Mouse (Mus musculus) hematopoietic stem cell, adult 5-6 weeks (primary cell): ENCODE measurements around the gene Fam129a. TPM values are rescaled to one million over a fixed set of nuclear protein-coding genes. Genes with fewer than 3 reads are reported as not detected.

Experiments used
- ATAC-seq, 2 experiments: fragments of 125-278 bp in 1 of 2; replicated peaks in 1 of 2; 2 replicates each; pipeline ENCODE4 v1.8.0; 2016 to 2017; ENCODE audit warnings: inconsistent platforms in 2 of 2, mild to moderate bottlenecking in 2 of 2, moderate number of reproducible peaks in 2 of 2, low read depth in 1 of 2, moderate TSS enrichment in 1 of 2; ENCODE audit not compliant: low FRiP score in 2 of 2, poor library complexity in 2 of 2, severe bottlenecking in 2 of 2, insufficient read depth in 1 of 2, low TSS enrichment in 1 of 2
- total RNA-seq: library from RNA; stranded (forward); fragments of 172-1452, 232-1000 nt; gene quantifications from 2 replicates; pipeline ENCODE4 v1.2.3, GENCODE M21; 2017

Fam129a gene
- total RNA-seq, 1 experiment from 2014 or later, result 17.7 TPM

DNA sequence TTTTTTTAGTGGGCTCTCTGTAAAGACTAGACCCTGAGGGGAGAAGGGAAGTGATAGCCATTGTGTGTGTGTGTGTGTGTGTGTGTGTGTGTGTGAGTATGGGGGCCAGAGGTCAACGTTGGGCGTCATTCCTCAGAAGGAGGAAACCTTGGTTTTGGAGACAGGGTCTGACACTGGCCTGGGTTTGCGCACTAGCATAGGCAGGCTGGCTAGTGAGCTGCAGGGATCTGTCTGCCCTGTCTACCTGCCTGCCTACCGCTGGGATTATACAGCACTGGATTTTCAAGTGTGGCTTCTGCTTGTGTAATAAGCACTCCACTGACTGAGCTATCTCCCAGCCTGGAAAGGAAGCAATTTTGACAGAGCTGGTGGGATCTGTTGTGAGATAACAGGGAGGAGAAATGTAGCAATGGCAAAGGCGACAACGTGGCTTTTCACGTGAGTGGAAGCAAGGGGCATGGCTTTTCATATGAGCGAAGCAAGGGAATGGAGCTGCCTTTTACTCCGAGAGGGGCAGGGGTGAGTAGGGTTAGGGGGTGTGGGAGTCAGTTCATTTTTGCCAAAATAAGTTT is 66.5 kb downstream of the Fam129a start:
- ATAC-seq, result no peak; a peak in 1 of 4 replicates

DNA sequence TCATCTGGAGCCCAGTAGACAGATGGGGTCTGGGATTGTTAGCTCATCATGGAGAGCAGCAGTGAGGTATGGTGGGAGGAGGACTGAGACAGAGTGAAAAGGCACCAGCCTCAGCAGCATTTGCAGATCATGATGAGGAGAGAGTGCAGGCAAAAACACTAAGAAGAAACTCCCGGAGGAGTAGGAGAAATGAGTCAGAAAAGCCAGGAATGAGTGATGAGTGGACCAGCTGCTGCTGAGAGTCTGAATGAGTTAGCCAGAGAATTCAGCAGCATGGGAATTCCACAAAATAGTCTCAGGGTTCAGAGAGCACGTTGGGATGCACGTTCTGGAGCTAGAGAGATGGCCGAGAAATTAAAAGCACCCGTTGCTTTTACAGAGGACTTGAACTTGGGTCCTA is 67.4 kb downstream of the Fam129a start:
- ATAC-seq, result no peak

DNA sequence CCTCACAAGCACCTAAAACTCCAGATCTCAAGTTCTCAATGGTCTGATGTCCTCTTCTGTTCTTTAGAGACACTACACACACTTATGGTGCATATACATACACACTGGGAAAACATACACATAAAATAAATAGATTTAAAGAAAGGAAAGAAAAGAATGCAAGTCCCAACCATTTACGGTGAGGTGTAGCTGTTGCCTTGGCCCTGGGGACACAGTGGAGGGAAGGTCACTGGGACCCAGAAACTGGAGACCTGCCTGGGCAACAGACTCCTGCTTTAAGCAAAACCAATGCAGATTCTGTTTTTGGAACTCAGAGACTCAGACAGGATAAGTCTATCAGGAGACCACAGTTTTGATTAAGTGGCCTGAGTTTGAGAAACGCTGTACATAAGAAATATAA is 67.8 kb downstream of the Fam129a start:
- no peak for ATAC-seq

DNA sequence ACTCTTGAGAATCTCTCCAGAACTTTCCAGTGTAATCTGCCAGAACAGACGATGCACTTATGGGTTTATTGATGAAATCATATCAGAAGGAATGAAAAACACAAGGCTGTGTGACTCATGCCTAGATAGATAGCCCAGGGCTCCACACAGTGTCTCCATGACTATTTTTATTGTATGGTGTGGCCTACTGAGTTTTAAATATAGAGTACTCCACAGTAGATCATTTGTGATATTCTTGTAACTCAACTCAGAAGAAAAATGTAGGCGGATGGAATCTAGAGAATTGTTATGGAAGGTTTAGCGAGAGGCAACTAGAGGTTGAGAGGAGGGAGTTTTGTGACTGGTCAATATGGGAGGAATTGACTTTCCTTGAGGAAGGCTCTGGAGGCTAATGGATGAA is 75.4 kb downstream of the Fam129a start:
- ATAC-seq, result no peak

DNA sequence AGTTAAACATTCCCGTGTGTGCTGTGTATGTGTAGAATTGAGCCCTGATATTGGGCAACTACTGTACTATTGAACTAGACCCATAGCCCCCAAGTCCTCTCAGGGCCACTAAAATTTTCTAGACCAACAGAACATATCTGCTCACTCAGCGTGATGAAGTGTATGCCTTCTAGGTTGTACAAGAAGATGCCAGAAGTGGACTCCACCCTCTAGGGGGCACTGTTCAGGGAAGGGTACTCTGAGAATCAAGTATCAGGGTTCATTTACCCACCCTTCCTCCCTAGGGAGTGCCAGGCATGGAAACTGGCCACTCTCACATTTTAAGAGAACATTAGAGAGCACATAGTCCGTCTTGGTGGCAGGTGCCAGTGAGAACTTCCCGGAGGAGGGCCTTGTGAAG is 77.1 kb downstream of the Fam129a start:
- no peak for ATAC-seq

DNA sequence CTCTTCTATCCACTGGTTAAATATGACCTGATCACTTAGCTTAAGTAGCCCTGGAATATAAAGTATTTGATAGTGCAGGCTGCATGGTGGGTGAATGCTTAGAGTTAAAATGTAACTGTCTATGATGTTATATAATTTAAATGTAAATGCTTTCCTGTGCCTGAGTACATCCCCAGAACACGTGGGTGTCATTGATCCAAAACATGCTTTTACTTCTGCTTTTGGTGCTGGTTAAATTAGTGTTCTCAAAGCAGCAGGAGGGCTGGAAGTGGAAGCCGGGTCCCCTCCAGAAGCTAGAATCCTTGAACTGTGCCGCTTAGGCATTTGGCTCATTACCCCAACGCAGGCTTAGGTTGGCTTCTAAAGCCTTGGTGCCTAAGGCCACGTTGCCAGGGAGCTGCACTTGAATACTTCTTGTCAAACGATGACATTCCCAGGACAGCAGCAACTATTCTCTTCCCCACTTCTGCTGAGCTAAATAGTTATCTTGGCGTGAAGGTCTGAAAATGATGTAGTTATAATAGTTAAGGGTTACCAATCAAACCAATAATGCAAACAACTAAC is 86.1 kb downstream of the Fam129a start:
- peak in 1 of 2 experiments; percentile 21; a peak in 2 of 4 replicates for ATAC-seq

DNA sequence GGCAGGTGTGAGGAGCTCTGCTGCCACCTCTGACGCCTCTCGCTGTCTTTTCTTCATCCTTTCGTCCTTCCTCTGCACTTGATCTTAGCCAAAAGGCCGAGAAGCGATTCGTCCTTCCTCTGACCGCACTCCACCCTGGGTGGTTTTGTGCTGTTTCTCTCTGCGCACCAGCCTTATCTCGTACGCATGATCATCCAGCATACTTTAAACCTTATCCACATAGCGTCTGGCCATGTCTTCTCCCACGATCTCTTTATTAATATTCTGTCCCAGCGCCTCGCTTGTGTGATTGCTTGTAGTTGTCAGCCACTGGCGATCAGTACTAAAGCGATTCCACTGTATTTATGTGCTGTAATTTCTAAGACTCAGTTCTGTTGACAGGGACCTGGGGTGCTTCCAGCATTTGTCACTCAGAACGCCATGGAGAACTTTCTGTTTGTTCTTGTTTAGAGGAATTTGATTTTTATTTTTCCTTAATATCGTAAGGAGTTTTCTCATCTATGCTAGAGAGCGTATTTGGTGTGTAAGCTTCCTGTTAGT is 87.4 kb downstream of the Fam129a start:
- ATAC-seq, result no peak

DNA sequence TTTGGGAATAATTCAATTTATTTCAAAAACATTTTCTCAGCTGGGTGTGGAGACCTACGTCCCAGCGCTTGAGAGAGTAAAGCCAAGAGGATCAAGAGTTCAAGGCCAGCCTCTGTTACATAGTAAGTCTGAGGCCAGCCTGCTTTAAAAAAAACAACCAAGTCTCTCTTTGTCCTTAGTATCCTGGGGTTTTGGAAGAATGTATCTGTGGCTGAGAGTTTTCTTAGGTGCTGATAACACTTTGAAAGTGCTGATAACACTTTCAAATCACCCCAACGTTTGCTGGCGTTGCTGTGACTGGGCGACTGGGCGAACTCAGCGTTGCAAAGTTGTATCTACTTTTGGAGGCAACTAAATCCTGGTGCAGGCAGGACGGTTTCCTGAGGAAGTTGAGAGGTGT is 88.7 kb downstream of the Fam129a start:
- ATAC-seq, result no peak

DNA sequence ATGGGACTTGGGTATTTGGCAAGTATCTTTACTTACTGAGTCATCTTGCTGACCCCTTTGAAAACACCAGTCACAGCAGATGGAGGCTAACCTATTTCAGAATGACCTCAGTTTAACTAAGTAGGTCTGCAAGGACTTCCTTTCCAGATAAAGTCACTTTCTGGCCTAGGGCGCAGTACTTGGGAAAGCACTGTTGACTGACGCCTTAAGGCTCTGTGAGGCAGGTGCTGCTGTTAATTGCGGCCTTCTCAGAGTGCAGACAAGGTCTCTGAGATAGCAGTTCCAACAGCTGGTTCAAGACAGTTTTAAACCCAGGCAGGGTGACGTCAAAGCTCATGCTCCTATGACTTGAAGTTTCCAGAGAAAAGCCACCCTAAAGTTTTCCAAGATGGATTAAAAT is 89.3 kb downstream of the Fam129a start:
- no peak for ATAC-seq

DNA sequence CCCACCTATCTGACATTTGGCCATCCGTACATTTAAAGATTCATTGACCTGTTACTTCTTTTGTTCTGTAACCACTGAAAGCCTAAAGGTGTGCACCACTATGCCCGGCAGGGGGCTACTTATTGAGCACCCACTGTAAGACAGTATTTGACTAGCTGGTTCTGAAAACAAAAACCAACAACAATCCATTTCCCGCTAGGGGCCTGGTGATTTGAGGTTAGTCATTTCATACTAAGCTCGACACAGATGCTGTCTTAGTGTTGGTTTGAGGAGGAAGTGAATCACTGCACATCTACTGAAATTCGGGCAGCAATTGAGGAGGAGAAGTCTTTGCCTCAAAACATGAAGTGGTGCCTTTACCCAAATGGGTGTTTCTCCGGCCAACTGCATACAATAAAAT is 89.9 kb downstream of the Fam129a start:
- 0 out of 4 replicates have a peak, but pooled peaks of 1 of the 2 experiments have one; percentile 22 for ATAC-seq

DNA sequence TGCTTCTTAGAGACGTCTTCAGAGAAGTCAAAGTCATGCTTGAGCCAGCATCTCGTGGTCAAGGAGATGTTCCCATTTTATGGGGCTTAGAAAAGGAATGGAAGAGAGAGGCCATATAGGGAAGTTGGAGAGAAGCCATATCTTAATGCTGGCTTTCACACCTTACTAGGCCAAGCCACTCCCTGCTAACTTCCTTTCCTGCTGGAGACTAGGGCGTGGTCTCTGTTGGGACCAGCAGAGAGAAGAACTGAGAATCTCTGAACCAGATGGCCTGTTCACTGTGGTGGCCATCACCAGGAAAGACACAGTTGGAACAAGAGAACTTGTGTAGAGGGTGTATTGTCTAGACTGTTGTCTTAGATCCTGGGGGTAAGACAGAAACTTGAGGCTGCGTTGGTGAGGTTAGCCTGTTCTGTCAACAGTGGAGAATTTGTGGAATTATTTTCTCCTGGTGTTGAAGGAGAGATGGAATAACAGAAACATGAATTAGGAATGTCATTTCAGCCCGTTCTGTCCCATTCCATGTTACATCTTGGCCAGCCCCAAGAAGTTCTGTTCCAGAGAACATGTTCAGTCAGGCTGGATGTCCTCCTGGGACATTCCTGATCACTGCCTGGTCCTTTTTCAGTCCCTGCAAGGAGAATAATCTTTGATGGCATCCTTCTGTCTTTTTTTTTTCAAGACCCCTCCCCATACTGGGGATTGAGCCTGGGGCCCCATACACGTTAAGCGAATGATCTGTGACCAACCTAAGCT is 90.9 kb downstream of the Fam129a start:
- ATAC-seq, result no peak

DNA sequence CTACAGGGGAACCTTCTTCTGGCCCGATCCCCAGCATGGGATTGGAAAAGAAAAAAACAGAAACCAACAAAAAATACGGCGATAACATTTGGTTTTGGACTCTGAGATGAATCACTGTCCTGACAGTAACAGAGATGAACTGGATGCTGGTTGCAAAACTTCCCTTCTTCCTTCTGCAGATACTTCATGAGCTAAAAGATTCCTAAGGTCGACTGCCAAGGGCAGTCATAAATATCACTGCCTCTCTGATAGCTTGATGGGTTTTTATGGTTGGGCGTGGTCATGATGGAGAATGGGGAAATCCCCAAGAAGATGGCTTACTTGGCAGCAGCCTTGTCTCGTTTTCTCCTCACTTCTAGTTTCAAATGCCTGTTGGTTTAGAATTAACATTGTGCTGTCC is 92.0 kb downstream of the Fam129a start:
- ATAC-seq, result no peak

DNA sequence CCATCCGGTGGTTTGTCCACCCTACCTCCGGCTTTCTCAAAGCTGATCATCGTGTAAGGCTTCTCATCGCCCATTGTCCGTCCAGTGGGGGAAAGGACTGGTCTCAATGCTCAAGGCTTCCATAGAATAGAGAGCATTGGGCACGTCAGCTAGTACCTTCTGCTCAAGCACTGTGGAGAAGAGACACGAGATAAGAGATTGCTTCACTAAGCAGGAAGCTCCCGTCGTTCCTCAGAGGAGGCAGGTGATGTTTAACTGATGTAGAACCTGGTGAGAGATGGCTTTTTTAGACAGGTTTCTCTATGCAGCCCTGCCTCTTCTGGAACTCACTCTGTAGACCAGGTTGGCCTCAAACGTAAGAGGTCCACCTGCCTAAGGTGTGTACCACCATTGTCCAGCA is 93.4 kb downstream of the Fam129a start:
- ATAC-seq, result no peak

DNA sequence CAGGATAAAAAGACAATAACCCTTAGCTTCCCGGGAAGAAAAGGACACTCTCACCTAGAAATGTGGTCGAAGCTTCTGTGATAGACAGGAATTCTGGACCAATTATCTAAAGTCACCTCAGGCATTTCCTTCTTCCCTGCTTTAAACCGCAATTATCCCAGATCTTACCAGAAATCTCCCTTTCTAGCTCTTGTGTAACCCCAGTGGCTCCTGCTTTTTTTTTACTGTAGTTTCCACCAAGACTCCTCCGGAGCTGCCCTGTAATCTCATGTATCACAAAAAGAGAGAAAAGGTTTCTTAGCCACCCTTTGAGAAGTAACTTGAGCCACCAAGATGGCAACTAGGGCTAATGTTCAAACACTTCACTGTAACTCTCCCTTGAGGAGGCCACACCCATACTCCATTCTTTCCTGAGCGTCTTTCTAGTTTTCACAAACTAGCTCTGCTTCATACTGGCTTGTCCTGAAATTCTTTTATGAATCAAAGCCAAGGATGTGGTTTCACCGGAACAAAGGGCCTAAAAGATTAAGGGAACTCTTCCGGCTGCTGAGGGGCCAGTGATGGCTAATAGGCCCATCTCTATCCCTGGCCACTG is 93.9 kb downstream of the Fam129a start:
- ATAC-seq, result no peak

DNA sequence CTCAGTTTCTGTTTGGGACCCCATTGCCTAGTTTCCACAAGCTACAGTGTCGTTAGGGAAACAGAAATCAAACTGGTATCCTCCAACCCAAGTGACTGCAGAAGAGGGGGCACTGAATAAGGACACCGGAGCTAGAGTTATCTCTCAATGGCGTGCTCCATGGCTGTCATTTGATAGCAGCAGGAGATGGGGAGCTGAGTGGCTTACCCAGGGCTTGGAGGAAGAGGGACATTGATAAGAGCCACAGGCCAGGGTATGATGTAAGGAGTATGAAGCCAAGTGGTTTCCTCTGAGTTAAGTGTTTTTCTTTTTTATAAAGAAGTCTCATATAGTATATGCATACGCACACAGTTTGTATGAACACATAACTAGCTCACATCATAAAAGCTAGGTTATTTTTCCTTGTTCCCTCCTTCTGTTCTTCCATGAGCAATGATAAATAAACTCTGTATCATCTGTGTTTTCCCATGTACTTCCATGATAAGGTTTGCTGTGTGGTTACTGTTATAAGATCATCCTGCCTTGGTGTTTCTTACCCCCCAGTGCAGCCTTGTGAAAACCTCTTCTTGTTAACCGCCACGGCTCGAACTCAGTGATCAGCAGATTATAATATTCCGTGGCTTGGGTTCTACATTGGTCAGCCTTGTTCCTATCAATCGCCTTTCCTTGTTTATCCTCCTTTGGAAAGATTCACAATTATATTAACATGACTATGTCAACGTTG is 96.5 kb downstream of the Fam129a start:
- peak; percentile 22 to 29; a peak in 2 of 4 replicates for ATAC-seq

DNA sequence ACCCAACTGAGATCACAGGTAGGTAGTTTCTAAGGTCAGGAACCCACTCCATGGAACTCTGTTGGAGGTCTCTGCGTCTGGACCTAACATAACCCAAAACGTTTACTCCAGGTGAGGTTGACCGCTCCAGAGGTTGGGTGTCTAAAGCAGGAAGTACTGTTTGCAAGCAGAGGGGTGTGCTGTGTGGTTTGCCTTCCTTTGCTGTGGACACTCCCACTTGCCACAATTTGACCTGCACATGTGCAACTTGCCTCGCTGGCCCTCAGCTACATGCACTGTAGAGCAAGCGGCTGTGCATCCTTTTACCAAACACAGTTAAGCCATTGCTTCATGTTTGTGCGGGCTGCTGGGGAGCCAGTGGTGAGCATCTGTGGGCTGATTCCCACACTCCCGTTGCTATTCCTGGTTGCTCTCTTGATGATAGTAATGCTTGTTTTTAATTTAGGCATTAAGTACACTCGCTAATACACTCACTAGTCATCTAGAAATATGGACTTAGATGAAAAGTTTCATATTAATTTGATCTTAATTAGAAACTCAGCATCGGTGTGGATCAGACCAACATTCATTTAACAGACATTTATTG is 99.1 kb downstream of the Fam129a start:
- peak; percentile 76 to 88 for ATAC-seq

DNA sequence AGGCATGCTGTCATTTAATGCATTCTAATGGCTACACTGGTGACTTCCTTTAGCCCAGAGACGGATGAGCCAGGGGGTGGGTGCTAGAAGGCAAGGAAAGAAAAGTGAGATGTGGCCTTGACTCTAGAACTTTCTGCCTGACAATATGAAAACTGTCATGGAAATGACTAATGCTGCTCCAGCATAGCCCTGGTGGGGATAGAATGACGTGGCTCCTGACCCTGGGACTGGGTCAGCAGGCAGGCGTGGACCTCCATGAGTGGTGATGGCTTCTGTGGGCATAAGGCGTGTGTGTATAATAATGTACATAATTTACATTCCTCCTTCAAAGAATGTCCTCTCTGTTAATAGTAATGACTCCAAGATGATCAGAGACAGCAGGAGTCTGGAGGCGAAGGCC is 104.7 kb downstream of the Fam129a start:
- no peak for ATAC-seq
